Mouse (Mus musculus) liver, embryonic 15.5 days (tissue): ENCODE measurements around the gene Sh2d1b2. TPM values are rescaled to one million over a fixed set of nuclear protein-coding genes. Genes with fewer than 3 reads are reported as not detected.

Source experiments
- ATAC-seq: fragments of 200-750 bp; cut with Nextera tagmentation; 2 replicates; pipeline ENCODE4 v1.8.0; 2017; ENCODE audit warnings: moderate number of reproducible peaks, mild to moderate bottlenecking, moderate library complexity; ENCODE audit not compliant: insufficient read depth
- H3K27ac ChIP-seq: fragments of 300-500 bp; sonication (generic); replicated peaks from 2 replicates; pipeline ENCODE4 v1.5.1; 2015; ENCODE audit warnings: mild to moderate bottlenecking, inconsistent platforms
- H3K27me3 ChIP-seq: fragments of 300-500 bp; sonication (generic); 2 replicates; pipeline ENCODE4 v1.6.1; 2015; ENCODE audit warnings: mild to moderate bottlenecking, inconsistent platforms
- H3K36me3 ChIP-seq: fragments of 300-500 bp; sonication (generic); replicated peaks from 2 replicates; pipeline ENCODE4 v1.6.1; 2015; ENCODE audit warnings: moderate library complexity, mild to moderate bottlenecking, inconsistent platforms
- H3K4me1 ChIP-seq: fragments of 300-500 bp; sonication (generic); replicated peaks from 2 replicates; pipeline ENCODE4 v1.6.1; 2015; ENCODE audit warnings: inconsistent platforms
- H3K4me2 ChIP-seq: fragments of 300-500 bp; sonication (generic); 2 replicates; pipeline ENCODE4 v1.6.1; 2015; ENCODE audit warnings: moderate library complexity, mild to moderate bottlenecking, inconsistent platforms
- H3K4me3 ChIP-seq: fragments of 300-500 bp; sonication (generic); replicated peaks from 2 replicates; pipeline ENCODE4 v1.5.1; 2015; ENCODE audit warnings: mild to moderate bottlenecking, inconsistent platforms
- H3K9ac ChIP-seq: fragments of 300-500 bp; sonication (generic); 2 replicates; pipeline ENCODE4 v1.6.1; 2015; ENCODE audit warnings: moderate library complexity, mild to moderate bottlenecking, inconsistent platforms
- H3K9me3 ChIP-seq: fragments of 300-500 bp; sonication (generic); replicated peaks from 2 replicates; pipeline ENCODE4 v1.6.1; 2016; ENCODE audit warnings: inconsistent platforms
- WGBS: fragments of 180-500 bp; shearing (Covaris S2); methylation state at CpG from one replicate; pipeline ENCODE4 v1.1.7; 2015; ENCODE audit warnings: mixed read lengths; ENCODE audit not compliant: insufficient replicate concordance; 5-methylcytosine and 5-hydroxymethylcytosine counted together
- polyA plus RNA-seq: library from polyadenylated mRNA; unstranded; fragments of >200 nt; fragmentation: Nextera tagmentation; extraction: Ambion mirVana; gene quantifications from 2 replicates; pipeline ENCODE4 v1.2.1, GENCODE M21; 2015

Sh2d1b2 gene
- polyA plus RNA-seq, 1 experiment from 2014 or later, result not detected

DNA sequence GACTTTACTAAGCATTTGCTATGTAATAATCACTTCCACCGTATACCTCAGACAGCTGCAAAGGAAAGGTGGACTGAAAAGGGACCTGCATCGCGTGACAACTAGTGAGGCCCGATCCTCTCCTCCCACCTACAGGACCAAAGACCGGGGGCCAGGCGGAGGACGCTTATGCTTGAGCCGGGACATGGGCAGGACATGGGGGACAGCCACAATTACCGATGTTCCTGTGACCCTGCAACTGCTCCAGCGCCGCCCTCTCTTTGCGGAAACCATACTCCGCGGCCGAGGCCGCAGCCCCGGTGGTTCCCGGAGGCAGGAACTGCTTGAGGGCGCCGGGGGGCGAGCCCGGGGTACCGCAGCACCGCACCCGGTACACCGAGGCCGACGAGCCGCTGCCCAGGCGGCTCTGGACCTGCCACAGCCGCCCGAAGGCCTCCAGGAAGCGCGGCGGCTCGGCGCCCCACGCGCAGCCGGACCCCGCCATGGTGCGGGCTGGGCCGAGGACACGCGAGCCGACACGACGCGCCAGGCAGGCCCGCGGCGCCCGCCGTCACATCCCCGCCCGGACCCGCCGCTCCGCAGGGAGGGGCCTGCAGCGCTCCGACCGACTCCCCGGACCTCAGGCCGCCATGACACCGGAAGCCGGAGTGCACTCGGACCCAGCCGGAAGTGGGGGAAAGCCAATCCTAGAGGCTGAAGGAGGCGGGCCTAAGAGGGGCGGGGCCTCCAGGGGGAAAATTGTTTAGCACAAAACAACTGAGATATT is 17.6 kb upstream of the Sh2d1b2 start, which contains the start of gene Uhmk1:
Gene Uhmk1 (minus strand): TSS at position 641 of the 766 bp plus-strand sequence.
- Histone ChIP-seq H3K27ac (peak within 1 kb of the TSS; percentile 87), H3K4me1 (peaks cover 18% of the 10 kb centered on the region), H3K4me2 (peak within 1 kb of the TSS; percentile 69), H3K4me3 (peak within 1 kb of the TSS; percentile 77), H3K36me3 (peaks cover 24% of the 10 kb centered on the region), H3K27me3 (peaks cover 12% of the 10 kb centered on the region; the same call in 1 of the 2 replicates), H3K9me3 (no peaks in the 10 kb centered on the region), H3K9ac (peak within 1 kb of the TSS; percentile 91)
- WGBS, result under 1% methylated on average over 65 of the region's 70 CpGs
- ATAC-seq, result peak; percentile 97

DNA sequence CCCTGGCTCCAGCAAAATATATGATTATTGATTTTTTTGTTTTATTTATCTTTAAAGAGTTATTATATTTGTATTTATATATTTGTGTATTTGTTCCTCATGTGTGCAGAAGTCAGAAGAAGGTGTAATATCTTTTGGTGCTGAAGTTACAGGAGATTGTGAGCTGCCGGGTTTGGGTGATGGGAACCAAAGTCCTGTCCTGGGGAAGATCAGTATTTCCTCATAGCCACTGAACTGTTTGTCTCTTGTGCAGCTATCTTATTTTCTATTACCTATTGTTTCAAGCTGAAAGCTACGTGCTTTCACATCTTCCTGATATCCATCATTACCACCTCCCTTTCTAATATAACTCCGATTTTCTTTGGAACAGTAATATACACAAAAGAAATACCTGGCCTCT is 17.0 kb upstream of the Sh2d1b2 start:
- H3K9ac ChIP-seq, result peak overlapping the region; percentile 91; the same call in 1 of the 2 replicates
- no peak for ATAC-seq
- peak overlapping the region; percentile 87; the same call in 1 of the 2 replicates for H3K27ac ChIP-seq
- peaks cover 18% of the 10 kb centered on the region for H3K4me1 ChIP-seq
- H3K27me3 ChIP-seq, result peaks cover 12% of the 10 kb centered on the region; the same call in 1 of the 2 replicates
- H3K4me3 ChIP-seq, result peak overlapping the region; percentile 77
- H3K36me3 ChIP-seq, result peaks cover 19% of the 10 kb centered on the region
- H3K4me2 ChIP-seq, result peak overlapping the region; percentile 69
- 62% methylated on average over 3 of the region's 3 CpGs for WGBS
- H3K9me3 ChIP-seq, result no peaks in the 10 kb centered on the region

DNA sequence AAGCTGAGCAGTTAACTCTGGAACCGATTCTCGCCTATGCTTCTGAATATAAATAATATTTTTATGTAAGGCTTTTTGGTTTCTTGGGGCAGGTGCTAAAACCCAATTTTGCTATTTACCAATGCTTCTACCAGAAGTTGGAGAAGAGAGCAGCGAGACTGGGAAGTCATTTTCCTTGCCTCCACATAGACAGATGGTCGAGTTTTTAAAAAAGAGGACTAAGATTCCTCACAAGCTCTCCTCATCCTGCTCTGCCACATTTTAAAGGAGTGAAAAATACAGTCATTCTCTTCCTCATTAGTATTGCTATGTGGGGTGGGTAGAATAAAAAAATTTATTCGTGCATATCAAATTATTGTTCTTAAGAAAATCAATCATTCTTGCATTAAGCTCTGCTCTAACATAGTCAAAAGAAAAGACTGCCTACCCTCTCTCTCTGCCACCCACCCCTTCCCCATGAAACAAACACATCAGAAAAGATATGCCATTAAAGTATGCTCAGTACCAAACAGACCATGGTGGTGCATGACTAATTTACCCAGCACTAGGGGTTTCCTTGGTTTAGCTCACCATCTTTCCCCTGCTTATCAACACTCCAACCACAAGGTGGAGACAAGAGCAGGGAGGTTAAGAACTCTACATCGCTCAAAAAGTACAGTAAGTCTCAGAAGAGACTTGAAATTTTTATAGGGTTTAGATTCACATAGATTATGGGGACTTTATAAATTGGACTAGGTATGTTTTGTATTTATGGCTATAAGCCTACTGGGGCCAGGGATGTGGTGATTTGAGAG is 14.3 kb upstream of the Sh2d1b2 start:
- no peak for ATAC-seq
- WGBS, result 51% methylated on average over 6 of the region's 6 CpGs
- H3K4me1 ChIP-seq, result peaks cover 10% of the 10 kb centered on the region
- no peak overlapping the region for H3K4me3 ChIP-seq
- no peak overlapping the region for H3K4me2 ChIP-seq
- H3K36me3 ChIP-seq, result no peaks in the 10 kb centered on the region
- H3K27ac ChIP-seq, result no peak overlapping the region
- no peaks in the 10 kb centered on the region for H3K9me3 ChIP-seq
- H3K9ac ChIP-seq, result no peak overlapping the region
- H3K27me3 ChIP-seq, result peaks cover 24% of the 10 kb centered on the region

DNA sequence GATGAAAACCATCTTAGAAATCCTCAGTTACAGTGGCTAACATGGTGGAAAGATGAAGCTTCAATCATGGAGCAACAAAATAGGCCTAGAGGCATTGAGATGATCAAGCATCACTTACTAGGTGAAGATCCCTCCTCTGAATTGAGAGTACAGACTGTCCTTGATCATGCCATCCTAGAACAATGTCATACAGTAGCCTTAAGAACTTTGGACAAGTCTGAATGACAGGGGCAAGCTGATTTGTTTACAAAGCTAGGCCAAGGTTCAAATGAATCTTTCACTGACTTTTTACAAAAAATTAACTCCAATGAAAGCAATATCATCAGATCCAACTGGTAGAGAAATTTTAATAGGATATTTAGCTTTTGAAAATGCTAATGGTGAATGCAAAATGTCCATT is 12.2 kb upstream of the Sh2d1b2 start:
- Histone ChIP-seq H3K27me3 (peaks cover 27% of the 10 kb centered on the region), H3K4me3 (no peak overlapping the region), H3K27ac (no peak overlapping the region), H3K36me3 (no peaks in the 10 kb centered on the region), H3K9me3 (no peaks in the 10 kb centered on the region), H3K4me1 (no peaks in the 10 kb centered on the region), H3K9ac (no peak overlapping the region), H3K4me2 (no peak overlapping the region)
- ATAC-seq, result no peak

DNA sequence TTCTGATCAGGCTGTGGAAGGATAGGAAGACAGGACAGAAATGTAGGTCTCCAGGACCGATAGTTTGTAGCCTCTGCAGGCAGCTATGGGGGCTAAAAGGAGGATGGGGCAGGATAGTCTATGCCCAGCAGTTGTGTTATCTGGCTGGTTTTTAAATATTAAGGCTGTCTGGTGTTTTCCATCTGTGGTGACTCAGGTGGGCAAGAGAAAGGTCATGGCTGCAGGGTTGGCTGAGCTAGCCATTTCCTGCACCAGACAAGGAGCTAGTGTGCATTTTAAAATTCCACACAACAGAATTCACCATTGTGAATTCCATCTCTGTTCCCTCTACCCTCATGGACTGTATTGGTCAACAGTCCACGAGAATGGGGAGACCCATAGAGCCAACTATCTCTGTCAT is 9.3 kb upstream of the Sh2d1b2 start:
- Histone ChIP-seq H3K4me1 (no peaks in the 10 kb centered on the region), H3K36me3 (no peaks in the 10 kb centered on the region), H3K27ac (no peak overlapping the region), H3K9ac (no peak overlapping the region), H3K4me3 (no peak overlapping the region), H3K4me2 (no peak overlapping the region), H3K27me3 (peaks cover 16% of the 10 kb centered on the region), H3K9me3 (no peaks in the 10 kb centered on the region)
- no peak for ATAC-seq
- WGBS, result 53% methylated on average over 2 of the region's 2 CpGs

DNA sequence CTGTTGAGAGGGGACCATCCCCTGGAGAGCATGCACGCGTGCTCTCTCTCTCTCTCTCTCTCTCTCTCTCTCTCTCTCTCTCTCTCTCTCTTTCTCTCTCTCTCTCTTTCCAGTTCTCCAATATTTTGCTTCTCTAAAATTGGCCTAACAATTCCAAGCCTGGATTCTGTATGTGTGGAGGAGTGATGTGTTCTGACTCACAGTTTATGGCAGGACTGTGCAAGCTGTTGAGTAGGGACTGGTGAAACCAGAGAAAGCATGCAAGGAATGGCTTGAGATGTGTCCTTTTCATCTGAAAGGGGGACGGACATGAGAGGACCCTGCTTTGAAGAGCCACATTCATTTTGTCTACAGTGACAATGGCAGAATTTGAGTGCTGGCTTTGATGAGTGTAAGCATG is 12.5 kb downstream of the Sh2d1b2 start:
- whole genome bisulfite sequencing, result 78% methylated on average over 3 of the region's 3 CpGs
- H3K4me1 ChIP-seq, result no peaks in the 10 kb centered on the region
- H3K9me3 ChIP-seq, result no peaks in the 10 kb centered on the region
- no peak for ATAC-seq
- H3K4me2 ChIP-seq, result no peak overlapping the region
- H3K27me3 ChIP-seq, result no peaks in the 10 kb centered on the region; the same call in 1 of the 2 replicates
- no peak overlapping the region for H3K27ac ChIP-seq
- no peak overlapping the region for H3K4me3 ChIP-seq
- no peaks in the 10 kb centered on the region for H3K36me3 ChIP-seq
- H3K9ac ChIP-seq, result no peak overlapping the region

DNA sequence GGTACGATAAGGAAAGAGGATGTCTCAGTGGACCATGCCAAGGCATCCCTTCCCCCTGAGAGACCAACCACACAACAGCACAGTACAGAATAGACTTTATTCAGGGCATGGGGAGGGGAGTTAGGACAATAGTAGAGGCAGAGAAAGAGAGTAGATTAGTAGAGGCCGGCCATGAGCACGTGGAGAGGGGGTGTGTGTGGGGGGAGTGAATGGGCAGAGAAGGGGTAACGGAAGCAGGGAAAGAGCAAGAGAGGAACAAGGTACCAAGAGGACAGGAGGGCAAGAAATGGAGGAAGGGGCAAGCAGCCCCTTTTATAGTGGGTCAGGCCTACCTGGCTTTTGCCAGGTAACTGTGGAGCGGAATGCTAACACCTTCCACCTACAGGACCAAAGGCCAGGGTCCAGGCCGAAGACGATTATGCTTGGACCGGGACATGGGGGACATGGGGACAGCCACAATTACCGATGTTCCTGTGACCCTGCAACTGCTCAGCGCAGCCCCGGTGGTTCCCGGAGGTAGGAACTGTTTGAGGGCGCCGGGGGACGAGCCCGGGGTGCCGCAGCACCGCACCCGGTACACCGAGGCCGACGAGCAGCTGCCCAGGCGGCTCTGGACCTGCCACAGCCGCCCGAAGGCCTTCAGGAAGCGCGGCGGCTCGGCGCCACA is 22.5 kb downstream of the Sh2d1b2 start:
- H3K27ac ChIP-seq, result no peak overlapping the region
- H3K9ac ChIP-seq, result peak overlapping the region; percentile 37
- ATAC-seq, result no peak; the same call in 1 of the 2 replicates
- 33% methylated on average over 30 of the region's 30 CpGs for WGBS
- no peaks in the 10 kb centered on the region for H3K36me3 ChIP-seq
- H3K4me3 ChIP-seq, result peak overlapping the region; percentile 63
- H3K9me3 ChIP-seq, result 0 out of 2 replicates have a peak, but pooled peaks cover 4% of the 10 kb centered on the region
- H3K27me3 ChIP-seq, result no peaks in the 10 kb centered on the region
- H3K4me2 ChIP-seq, result peak overlapping the region; percentile 67
- no peaks in the 10 kb centered on the region for H3K4me1 ChIP-seq

- Histone ChIP-seq H3K9me3 (0 out of 2 replicates have a peak, but pooled peaks cover 4% of the 10 kb centered on the region), H3K9ac (peak overlapping the region; percentile 37), H3K27me3 (no peaks in the 10 kb centered on the region), H3K4me1 (no peaks in the 10 kb centered on the region), H3K4me3 (peak overlapping the region; percentile 63), H3K36me3 (no peaks in the 10 kb centered on the region), H3K4me2 (peak overlapping the region; percentile 67), H3K27ac (no peak overlapping the region)
- 7% methylated on average over 32 of the region's 32 CpGs for WGBS
- peak; percentile 74 for ATAC-seq
These were observed 23.0 kb downstream of the Sh2d1b2 start for GRCm38 (mm10) chr1:170255560-170255910.

GRCm38 (mm10) chr1:170270281-170270680 is 37.7 kb downstream of the Sh2d1b2 start:
- Histone ChIP-seq H3K27ac (no peak overlapping the region), H3K9me3 (no peaks in the 10 kb centered on the region), H3K36me3 (no peaks in the 10 kb centered on the region), H3K9ac (no peak overlapping the region), H3K4me3 (no peak overlapping the region), H3K4me1 (no peaks in the 10 kb centered on the region), H3K27me3 (no peaks in the 10 kb centered on the region), H3K4me2 (no peak overlapping the region)
- no peak for ATAC-seq
- 55% methylated on average over 6 of the region's 6 CpGs for WGBS

DNA sequence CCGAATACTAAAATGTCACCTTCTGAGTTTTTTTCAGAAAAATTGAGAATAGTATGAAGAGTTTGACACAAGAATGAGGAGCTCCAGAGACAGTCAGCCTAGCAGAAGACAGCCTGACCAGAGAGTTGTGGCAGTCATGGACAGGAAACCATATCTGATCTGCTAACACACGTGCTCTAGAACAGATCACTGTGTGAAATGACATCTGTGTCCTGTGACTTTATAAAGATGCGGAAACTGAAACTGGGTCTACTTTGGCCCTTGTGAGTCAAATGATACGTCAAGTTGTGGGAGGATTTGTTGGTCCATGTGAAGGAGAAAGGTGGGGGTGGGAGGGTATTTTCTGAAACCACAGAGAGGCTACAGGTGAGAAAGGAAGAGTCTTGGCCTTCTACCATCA is 38.1 kb downstream of the Sh2d1b2 start:
- H3K9ac ChIP-seq, result no peak overlapping the region
- WGBS, result 36% methylated on average over 4 of the region's 4 CpGs
- H3K4me1 ChIP-seq, result no peaks in the 10 kb centered on the region
- H3K4me2 ChIP-seq, result no peak overlapping the region
- no peak for ATAC-seq
- H3K27ac ChIP-seq, result no peak overlapping the region
- no peaks in the 10 kb centered on the region for H3K36me3 ChIP-seq
- no peak overlapping the region for H3K4me3 ChIP-seq
- H3K27me3 ChIP-seq, result no peaks in the 10 kb centered on the region
- no peaks in the 10 kb centered on the region for H3K9me3 ChIP-seq

DNA sequence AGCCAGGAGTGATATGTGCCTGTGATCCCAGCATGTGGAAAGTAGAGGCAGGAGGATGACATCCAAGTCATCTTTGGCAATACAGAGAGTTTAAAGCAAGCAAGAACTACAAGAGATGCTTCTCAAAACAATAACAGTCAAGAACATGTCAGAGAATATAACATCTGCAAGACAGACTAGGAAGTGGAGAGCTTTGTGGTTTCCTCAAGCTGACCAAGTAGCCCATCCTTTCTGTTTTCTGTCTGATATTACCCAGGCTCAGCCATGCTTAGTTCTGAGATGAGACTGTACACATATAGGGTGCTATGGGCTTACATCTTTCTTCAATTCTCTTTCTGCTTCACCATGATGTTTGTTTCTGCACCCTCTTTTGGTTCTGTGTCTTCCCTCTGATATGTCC is 40.7 kb downstream of the Sh2d1b2 start:
- no peak overlapping the region for H3K9ac ChIP-seq
- ATAC-seq, result no peak
- no peak overlapping the region for H3K27ac ChIP-seq
- no peaks in the 10 kb centered on the region for H3K9me3 ChIP-seq
- H3K36me3 ChIP-seq, result no peaks in the 10 kb centered on the region
- no peak overlapping the region for H3K4me2 ChIP-seq
- H3K27me3 ChIP-seq, result no peaks in the 10 kb centered on the region
- H3K4me3 ChIP-seq, result no peak overlapping the region
- no peaks in the 10 kb centered on the region for H3K4me1 ChIP-seq
